Mouse (Mus musculus) forebrain, embryonic 12.5 days (tissue): ENCODE measurements around the gene Cdh26. TPM values are rescaled to one million over a fixed set of nuclear protein-coding genes. Genes with fewer than 3 reads are reported as not detected.
A peak's percentile ranks its signal among the peaks of the same experiment; 100 is the strongest.

ENCODE experiments used
- ATAC-seq: fragments of 200-750 bp; cut with Nextera tagmentation; 2 replicates; pipeline ENCODE4 v1.8.0; 2017; ENCODE audit warnings: moderate TSS enrichment; ENCODE audit not compliant: low FRiP score
- H3K27ac ChIP-seq: fragments of 300-500 bp; sonication (generic); 2 replicates; pipeline ENCODE4 v1.5.1; 2016; ENCODE audit warnings: mild to moderate bottlenecking
- H3K27me3 ChIP-seq: fragments of 300-500 bp; sonication (generic); 2 replicates; pipeline ENCODE4 v1.6.1; 2016; ENCODE audit warnings: mild to moderate bottlenecking
- H3K36me3 ChIP-seq: fragments of 300-500 bp; sonication (generic); replicated peaks from 2 replicates; pipeline ENCODE4 v1.6.1; 2016; ENCODE audit warnings: mild to moderate bottlenecking
- H3K4me1 ChIP-seq: fragments of 300-500 bp; sonication (generic); 2 replicates; pipeline ENCODE4 v1.6.1; 2016
- H3K4me2 ChIP-seq: fragments of 300-500 bp; sonication (generic); 2 replicates; pipeline ENCODE4 v1.6.1; 2016; ENCODE audit warnings: mild to moderate bottlenecking, moderate library complexity
- H3K4me3 ChIP-seq: fragments of 300-500 bp; sonication (generic); replicated peaks from 2 replicates; pipeline ENCODE4 v1.5.1; 2016; ENCODE audit warnings: mild to moderate bottlenecking
- H3K9ac ChIP-seq: fragments of 300-500 bp; sonication (generic); 2 replicates; pipeline ENCODE4 v1.6.1; 2016; ENCODE audit warnings: mild to moderate bottlenecking
- H3K9me3 ChIP-seq: fragments of 300-500 bp; sonication (generic); 2 replicates; pipeline ENCODE4 v1.6.1; 2016
- WGBS: fragments of 180-500 bp; shearing (Covaris S2); methylation state at CpG from one replicate; pipeline ENCODE4 v1.1.7; 2016; 5-methylcytosine and 5-hydroxymethylcytosine counted together
- polyA plus RNA-seq: library from polyadenylated mRNA; unstranded; fragments of >200 nt; fragmentation: Nextera tagmentation; extraction: Ambion mirVana; gene quantifications from 2 replicates; pipeline ENCODE4 v1.2.1, GENCODE M21; 2016

Cdh26 gene
- polyA plus RNA-seq: 0.37 and 0.40 TPM in 2 replicates

GRCm38 (mm10) chr2:178430231-178430630 is at the start of gene Cdh26:
Cdh26 (plus strand) TSS chr2:178430531.
- ATAC-seq: no peak
- WGBS: 86% methylated on average over 4 of the region's 4 CpGs
- Histone ChIP-seq H3K4me3 (no peak within 1 kb of the TSS), H3K9me3 (no peaks in the 10 kb centered on the region), H3K4me2 (no peak within 1 kb of the TSS), H3K27me3 (0 out of 2 replicates have a peak, but pooled peaks cover 3% of the 10 kb centered on the region), H3K4me1 (no peaks in the 10 kb centered on the region), H3K36me3 (no peaks in the 10 kb centered on the region), H3K27ac (no peak within 1 kb of the TSS), H3K9ac (no peak within 1 kb of the TSS)

- Histone ChIP-seq H3K27ac (no peak within 1 kb of the TSS), H3K4me2 (no peak within 1 kb of the TSS), H3K4me3 (no peak within 1 kb of the TSS), H3K9ac (no peak within 1 kb of the TSS), H3K27me3 (peaks cover 11% of the 10 kb centered on the region), H3K9me3 (no peaks in the 10 kb centered on the region), H3K36me3 (no peaks in the 10 kb centered on the region), H3K4me1 (no peaks in the 10 kb centered on the region)
- ATAC-seq: peak; percentile 41; the same call in 1 of the 2 replicates
- 87% methylated on average over 52 of the region's 52 CpGs for WGBS
Measured at GRCm38 (mm10) chr2:178407053-178407815, 23.1 kb upstream of the Cdh26 start, which contains the start of gene Sycp2. Sycp2 (minus strand) TSS chr2:178407685.

GRCm38 (mm10) chr2:178409024-178409423 is 21.3 kb upstream of the Cdh26 start:
- Histone ChIP-seq H3K4me1 (peaks cover 7% of the 10 kb centered on the region), H3K9ac (no peak overlapping the region), H3K4me2 (no peak overlapping the region), H3K4me3 (no peak overlapping the region), H3K9me3 (no peaks in the 10 kb centered on the region), H3K36me3 (no peaks in the 10 kb centered on the region), H3K27ac (no peak overlapping the region), H3K27me3 (peaks cover 28% of the 10 kb centered on the region)
- no peak for ATAC-seq
- WGBS: 71% methylated on average over 1 of the region's 1 CpGs

GRCm38 (mm10) chr2:178410286-178410685 is 20.0 kb upstream of the Cdh26 start:
- no peak overlapping the region for H3K27ac ChIP-seq
- peaks cover 19% of the 10 kb centered on the region for H3K4me1 ChIP-seq
- H3K4me2 ChIP-seq: no peak overlapping the region
- no peaks in the 10 kb centered on the region for H3K9me3 ChIP-seq
- no peak overlapping the region for H3K9ac ChIP-seq
- WGBS: 82% methylated on average over 6 of the region's 6 CpGs
- H3K27me3 ChIP-seq: peaks cover 40% of the 10 kb centered on the region
- no peak for ATAC-seq
- no peaks in the 10 kb centered on the region for H3K36me3 ChIP-seq
- no peak overlapping the region for H3K4me3 ChIP-seq

- Histone ChIP-seq H3K4me3 (no peak overlapping the region), H3K27ac (no peak overlapping the region), H3K27me3 (peaks cover 40% of the 10 kb centered on the region), H3K4me2 (no peak overlapping the region), H3K9ac (no peak overlapping the region), H3K36me3 (no peaks in the 10 kb centered on the region), H3K9me3 (no peaks in the 10 kb centered on the region), H3K4me1 (peaks cover 20% of the 10 kb centered on the region)
- ATAC-seq: no peak
- 80% methylated on average over 6 of the region's 6 CpGs for WGBS
Measured at GRCm38 (mm10) chr2:178412598-178412997, 17.7 kb upstream of the Cdh26 start.

- peaks cover 40% of the 10 kb centered on the region for H3K27me3 ChIP-seq
- peak overlapping the region; percentile 62 for H3K4me3 ChIP-seq
- H3K27ac ChIP-seq: no peak overlapping the region
- no peaks in the 10 kb centered on the region for H3K36me3 ChIP-seq
- no peak overlapping the region for H3K9ac ChIP-seq
- WGBS: 70% methylated on average over 13 of the region's 13 CpGs
- no peaks in the 10 kb centered on the region for H3K9me3 ChIP-seq
- ATAC-seq: no peak
- H3K4me2 ChIP-seq: peak overlapping the region; percentile 96; the same call in 1 of the 2 replicates
- H3K4me1 ChIP-seq: peaks cover 20% of the 10 kb centered on the region
Measured at GRCm38 (mm10) chr2:178413081-178413480, 17.2 kb upstream of the Cdh26 start.

GRCm38 (mm10) chr2:178413481-178414260 is 16.7 kb upstream of the Cdh26 start:
- Histone ChIP-seq H3K9me3 (no peaks in the 10 kb centered on the region), H3K4me2 (peak overlapping the region; percentile 96), H3K4me3 (peak overlapping the region; percentile 62), H3K27ac (no peak overlapping the region), H3K36me3 (no peaks in the 10 kb centered on the region), H3K9ac (peak overlapping the region; percentile 60), H3K27me3 (peaks cover 40% of the 10 kb centered on the region), H3K4me1 (peaks cover 20% of the 10 kb centered on the region)
- 18% methylated on average over 75 of the region's 75 CpGs for WGBS
- peak; percentile 16; the same call in 1 of the 2 replicates for ATAC-seq

- H3K36me3 ChIP-seq: no peaks in the 10 kb centered on the region
- H3K9ac ChIP-seq: peak within 1 kb of the TSS; percentile 60
- WGBS: under 1% methylated on average over 40 of the region's 74 CpGs
- H3K4me2 ChIP-seq: peak within 1 kb of the TSS; percentile 96
- peak; percentile 85 for ATAC-seq
- peaks cover 20% of the 10 kb centered on the region for H3K4me1 ChIP-seq
- 0 out of 2 replicates have a peak within 1 kb of the TSS, but pooled peaks have one; percentile 13 for H3K27ac ChIP-seq
- no peaks in the 10 kb centered on the region for H3K9me3 ChIP-seq
- peaks cover 40% of the 10 kb centered on the region for H3K27me3 ChIP-seq
- peak within 1 kb of the TSS; percentile 62 for H3K4me3 ChIP-seq
Measured at GRCm38 (mm10) chr2:178414261-178415149, 15.8 kb upstream of the Cdh26 start, which contains the start of the genes Ppp1r3d and Fam217b. Ppp1r3d (minus strand) TSS chr2:178414472. Fam217b (plus strand) TSS chr2:178414524.

- peaks cover 40% of the 10 kb centered on the region for H3K27me3 ChIP-seq
- H3K4me3 ChIP-seq: peak overlapping the region; percentile 62
- H3K4me2 ChIP-seq: peak overlapping the region; percentile 96
- WGBS: 37% methylated on average over 3 of the region's 3 CpGs
- H3K36me3 ChIP-seq: no peaks in the 10 kb centered on the region
- H3K9ac ChIP-seq: 0 out of 2 replicates have a peak overlapping the region, but pooled peaks have one; percentile 60
- no peaks in the 10 kb centered on the region for H3K9me3 ChIP-seq
- no peak for ATAC-seq
- H3K4me1 ChIP-seq: peaks cover 20% of the 10 kb centered on the region
- 0 out of 2 replicates have a peak overlapping the region, but pooled peaks have one; percentile 13 for H3K27ac ChIP-seq
Measured at GRCm38 (mm10) chr2:178415150-178415448, 15.2 kb upstream of the Cdh26 start.

GRCm38 (mm10) chr2:178416427-178416826 is 13.9 kb upstream of the Cdh26 start:
- no peak overlapping the region for H3K9ac ChIP-seq
- H3K27ac ChIP-seq: no peak overlapping the region
- H3K36me3 ChIP-seq: no peaks in the 10 kb centered on the region
- 81% methylated on average over 13 of the region's 13 CpGs for WGBS
- peaks cover 20% of the 10 kb centered on the region for H3K4me1 ChIP-seq
- H3K4me3 ChIP-seq: no peak overlapping the region
- H3K4me2 ChIP-seq: no peak overlapping the region
- H3K9me3 ChIP-seq: no peaks in the 10 kb centered on the region
- ATAC-seq: no peak
- H3K27me3 ChIP-seq: peaks cover 37% of the 10 kb centered on the region

GRCm38 (mm10) chr2:178416970-178417369 is 13.4 kb upstream of the Cdh26 start:
- H3K9me3 ChIP-seq: no peaks in the 10 kb centered on the region
- H3K4me3 ChIP-seq: no peak overlapping the region
- ATAC-seq: no peak
- H3K36me3 ChIP-seq: no peaks in the 10 kb centered on the region
- H3K4me1 ChIP-seq: peaks cover 20% of the 10 kb centered on the region
- no peak overlapping the region for H3K9ac ChIP-seq
- H3K27ac ChIP-seq: no peak overlapping the region
- no peak overlapping the region for H3K4me2 ChIP-seq
- peaks cover 31% of the 10 kb centered on the region for H3K27me3 ChIP-seq
- WGBS: 80% methylated on average over 4 of the region's 4 CpGs
